Mouse (Mus musculus) left cerebral cortex, postnatal 25 days (tissue): ENCODE measurements around the gene Nip7. TPM values are rescaled to one million over a fixed set of nuclear protein-coding genes. Genes with fewer than 3 reads are reported as not detected.
"Not testable (repeated sequence)": the region's sequence is repeated elsewhere in the genome, so short reads cannot be mapped to it uniquely, and the experiment has no call there.

Experiments used
- DNase-seq, 2 experiments: peaks; one replicate each; pipeline ENCODE4 v3.0.0; 2022; ENCODE audit warnings: low spot score in 2 of 2, mixed read lengths in 1 of 2
- intact Hi-C: fragments of 180-260 bp; cut with DNase I; formaldehyde crosslinking; loops from one replicate; pipeline ENCODE4 v1.15.1; 2025
- total RNA-seq, 2 experiments: library from RNA; stranded (reverse); gene quantifications; 2 replicates each; pipeline ENCODE4 v1.2.3; 2021

The Nip7 gene
- total RNA-seq, 2 experiments from 2014 or later, result 43.0 to 46.6 TPM

- intact Hi-C loops, result loop anchor here (1.0 kb wide), 1 partner anchor 9 kb away; the partner anchor contains the start of gene Pdf
- no peak for DNase-seq
These were observed 294 bp downstream of the Nip7 start for GRCm38 (mm10) chr8:107056973-107057369.

GRCm38 (mm10) chr8:107062613-107063012 lies 5.9 kb downstream of the Nip7 start:
- no peak for DNase-seq
- intact Hi-C loops, result no loop called here

- no peak for DNase-seq
- intact Hi-C loops, result no loop called here
These were observed 9.1 kb downstream of the Nip7 start, which contains the start of gene Tmed6 for GRCm38 (mm10) chr8:107065511-107066496. Gene Tmed6 (minus strand): TSS chr8:107065644.

- intact Hi-C loops, result no loop called here
- DNase-seq, result no peak
These were observed 17.0 kb downstream of the Nip7 start for GRCm38 (mm10) chr8:107073706-107074105.

- intact Hi-C loops, result no loop called here
These were observed 17.5 kb downstream of the Nip7 start for GRCm38 (mm10) chr8:107074128-107074527.

GRCm38 (mm10) chr8:107076239-107076888 lies 19.7 kb downstream of the Nip7 start:
- intact Hi-C loops, result no loop called here
- no peak for DNase-seq

More at GRCm38 (mm10) chr8:107074128-107074527, 17.5 kb downstream of the Nip7 start:
- no peak for DNase-seq

GRCm38 (mm10) chr8:107085358-107085757 lies 28.7 kb downstream of the Nip7 start:
- intact Hi-C loops, result no loop called here

GRCm38 (mm10) chr8:107086018-107086417 lies 29.3 kb downstream of the Nip7 start:
- DNase-seq, result no peak
- intact Hi-C loops, result no loop called here

More at GRCm38 (mm10) chr8:107085358-107085757, 28.7 kb downstream of the Nip7 start:
- DNase-seq, result no peak

GRCm38 (mm10) chr8:107088526-107089063 lies 31.9 kb downstream of the Nip7 start:
- intact Hi-C loops, result no loop called here

GRCm38 (mm10) chr8:107090531-107090930 lies 33.9 kb downstream of the Nip7 start:
- DNase-seq, result no peak
- intact Hi-C loops, result no loop called here

More at GRCm38 (mm10) chr8:107088526-107089063, 31.9 kb downstream of the Nip7 start:
- DNase-seq, result no peak

GRCm38 (mm10) chr8:107095717-107096365 lies 39.2 kb downstream of the Nip7 start:
- intact Hi-C loops, result loop anchor here (5.0 kb wide), 1 partner anchor 491 kb away; the partner anchor contains the start of gene Psmd7
- no peak for DNase-seq

- peak; percentile 96 to 98 for DNase-seq
- intact Hi-C loops, result loop anchor here (5.0 kb wide), 1 partner anchor 491 kb away; the partner anchor contains the start of gene Psmd7
These were observed 39.8 kb downstream of the Nip7 start, which contains the start of gene Terf2 for GRCm38 (mm10) chr8:107096366-107097036. Gene Terf2 (minus strand): TSS chr8:107096547.

- intact Hi-C loops, result no loop called here
- DNase-seq, result no peak
These were observed 44.0 kb downstream of the Nip7 start for GRCm38 (mm10) chr8:107100635-107101034.

- peak; percentile 52 to 72 for DNase-seq
- intact Hi-C loops, result loop anchor here (2.0 kb wide), 1 partner anchor 320 kb away; the partner anchor contains the start of gene Nob1
These were observed 47.9 kb downstream of the Nip7 start for GRCm38 (mm10) chr8:107104547-107104946.

- intact Hi-C loops, DNase-seq: not testable (repeated sequence)
These were observed 51.4 kb downstream of the Nip7 start for GRCm38 (mm10) chr8:107108089-107108488.

GRCm38 (mm10) chr8:107108978-107109720 lies 52.5 kb downstream of the Nip7 start:
- intact Hi-C loops, result no loop called here
- no peak for DNase-seq

- intact Hi-C loops, result loop anchor here (10.0 kb wide), 1 partner anchor 65 kb away; no protein-coding TSS in a partner anchor
- DNase-seq, result no peak
These were observed 53.2 kb downstream of the Nip7 start for GRCm38 (mm10) chr8:107109816-107110435.
